Mouse (Mus musculus): ENCODE results near the gene Cacng2.

DNA sequence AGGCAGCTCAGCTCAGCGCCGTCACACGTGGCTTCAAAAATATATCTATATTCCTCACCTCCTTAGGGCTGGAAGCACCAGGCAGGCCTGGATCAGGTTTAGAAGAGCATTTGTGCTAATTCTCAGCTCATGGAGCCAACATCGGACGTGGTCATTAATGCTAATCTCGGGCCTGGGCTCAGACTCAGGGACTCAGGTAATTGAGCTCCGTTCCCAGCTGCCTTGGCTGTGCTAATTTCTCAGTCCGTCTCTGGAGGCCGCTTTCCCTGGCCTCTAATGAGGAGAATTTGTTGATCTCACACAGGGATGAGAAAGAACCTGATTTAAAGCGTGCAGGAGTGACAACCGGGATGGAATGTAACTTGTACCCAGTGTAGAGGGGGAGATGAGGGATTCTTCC is 44.6 kb upstream of the Cacng2 start:
- no peak for TF ChIP-seq CTCF (IDR thresholded peaks at IDR 0.05; ENCODE audit: extremely low read depth, insufficient read depth, low read length)
- TF ChIP-seq POLR2A (IDR thresholded peaks at IDR 0.05; ENCODE audit: extremely low read depth, insufficient read depth, low read length) = no peak
